Mouse (Mus musculus) midbrain, postnatal 0 days (tissue): ENCODE measurements at regions not wholly inside any gene's neighbourhood (a gene's known extent, or its start where the extent isn't known, plus 50 kb on each side); places are given as distances from the start of the nearest gene placed in this dataset.

ENCODE experiments used
- ATAC-seq: fragments of 200-750 bp; cut with Nextera tagmentation; 2 replicates; pipeline ENCODE4 v1.8.0; 2017; ENCODE audit warnings: moderate number of reproducible peaks, mild to moderate bottlenecking, moderate TSS enrichment, moderate library complexity; ENCODE audit not compliant: low FRiP score
- DNase-seq: peaks from one replicate; pipeline ENCODE4 v3.0.0-alpha.2; 2015; ENCODE audit warnings: low spot score
- H3K27ac ChIP-seq: fragments of 300-500 bp; sonication (generic); 2 replicates; pipeline ENCODE4 v1.5.1; 2014; ENCODE audit warnings: low read depth, mild to moderate bottlenecking, low read length, mixed read lengths
- H3K27me3 ChIP-seq: fragments of 300-500 bp; sonication (generic); 2 replicates; pipeline ENCODE4 v1.6.1; 2014; ENCODE audit warnings: low read length, control low read depth, mixed read lengths; ENCODE audit not compliant: insufficient read depth
- H3K36me3 ChIP-seq: fragments of 300-500 bp; sonication (generic); 2 replicates; pipeline ENCODE4 v1.6.1; 2014; ENCODE audit warnings: low read length, control low read depth, mixed read lengths; ENCODE audit not compliant: insufficient read depth
- H3K4me1 ChIP-seq: fragments of 300-500 bp; sonication (generic); 2 replicates; pipeline ENCODE4 v1.6.1; 2014; ENCODE audit warnings: mild to moderate bottlenecking, control low read depth, antibody characterized with exemption, low read length, mixed read lengths; ENCODE audit not compliant: insufficient read depth
- H3K4me2 ChIP-seq: fragments of 300-500 bp; sonication (generic); 2 replicates; pipeline ENCODE4 v1.6.1; 2014; ENCODE audit warnings: low read depth, mild to moderate bottlenecking, low read length, mixed read lengths; ENCODE audit not compliant: poor library complexity, severe bottlenecking
- H3K4me3 ChIP-seq: fragments of 300-500 bp; sonication (generic); 2 replicates; pipeline ENCODE4 v1.5.1; 2014; ENCODE audit warnings: low read depth, mild to moderate bottlenecking, low read length, moderate library complexity
- H3K9ac ChIP-seq: fragments of 300-500 bp; sonication (generic); replicated peaks from 2 replicates; pipeline ENCODE4 v1.6.1; 2014; ENCODE audit warnings: mild to moderate bottlenecking, low read length, moderate library complexity, mixed read lengths; ENCODE audit not compliant: poor library complexity, severe bottlenecking
- H3K9me3 ChIP-seq: fragments of 300-500 bp; sonication (generic); 2 replicates; pipeline ENCODE4 v1.6.1; 2016; ENCODE audit warnings: low read length, control low read depth
- CTCF ChIP-seq: IDR thresholded peaks from 2 replicates; pipeline ENCODE4 v1.5.1; 2016; ENCODE audit warnings: antibody characterized with exemption, mild to moderate bottlenecking
- WGBS: fragments of 180-500 bp; shearing (Covaris S2); extraction: QIAGEN DNeasy Blood & Tissue Kit; methylation state at CpG from one replicate; pipeline ENCODE4 v1.1.7; 2014; 5-methylcytosine and 5-hydroxymethylcytosine counted together

GRCm38 (mm10) chr1:132800285-132800684, 58.7 kb upstream of the Nfasc start:
- no peaks in the 10 kb centered on the region for H3K9me3 ChIP-seq
- no peak overlapping the region for H3K4me3 ChIP-seq
- no peaks in the 10 kb centered on the region for H3K36me3 ChIP-seq
- 9% methylated on average over 9 of the region's 9 CpGs for WGBS
- no peaks in the 10 kb centered on the region for H3K27me3 ChIP-seq
- DNase-seq, result peak; percentile 37
- no peak overlapping the region for H3K27ac ChIP-seq
- H3K4me1 ChIP-seq, result 0 out of 2 replicates have a peak, but pooled peaks cover 4% of the 10 kb centered on the region
- H3K4me2 ChIP-seq, result no peak overlapping the region
- no peak overlapping the region for H3K9ac ChIP-seq
- ATAC-seq, result no peak
- TF ChIP-seq CTCF, result no peak

- Histone ChIP-seq H3K4me2 (no peak overlapping the region), H3K4me1 (0 out of 2 replicates have a peak, but pooled peaks cover 4% of the 10 kb centered on the region), H3K27ac (no peak overlapping the region), H3K36me3 (no peaks in the 10 kb centered on the region), H3K9ac (no peak overlapping the region), H3K4me3 (no peak overlapping the region), H3K27me3 (no peaks in the 10 kb centered on the region), H3K9me3 (no peaks in the 10 kb centered on the region)
- no peak; the same call in 1 of the 2 replicates for ATAC-seq
- WGBS, result 18% methylated on average over 6 of the region's 6 CpGs
- TF ChIP-seq CTCF, result no peak
- DNase-seq, result no peak
These were observed 57.7 kb upstream of the Nfasc start for GRCm38 (mm10) chr1:132799258-132799657.

- Histone ChIP-seq H3K4me2 (no peak overlapping the region), H3K9ac (no peak overlapping the region), H3K27me3 (no peaks in the 10 kb centered on the region), H3K4me1 (no peaks in the 10 kb centered on the region), H3K9me3 (no peaks in the 10 kb centered on the region), H3K27ac (no peak overlapping the region), H3K4me3 (no peak overlapping the region), H3K36me3 (no peaks in the 10 kb centered on the region)
- TF ChIP-seq CTCF, result no peak
- DNase-seq, result no peak
- 90% methylated on average over 1 of the region's 1 CpGs for WGBS
- no peak for ATAC-seq
These were observed 52.9 kb upstream of the Nfasc start for GRCm38 (mm10) chr1:132794462-132794861.
